Mouse (Mus musculus) liver, embryonic 16.5 days (tissue): ENCODE results near the gene Dnajc4. TPM values are rescaled to one million over a fixed set of nuclear protein-coding genes. Genes with fewer than 3 reads are reported as not detected.

Source experiments
- polyA plus RNA-seq: library from polyadenylated mRNA; unstranded; fragments of >200 nt; fragmentation: Nextera tagmentation; extraction: Ambion mirVana; gene quantifications from 2 replicates; pipeline ENCODE4 v1.2.1, GENCODE M21; 2015

The Dnajc4 gene
- polyA plus RNA-seq, 1 experiment from 2014 or later, result 10.5 TPM

Other genes with a start within 250 kb of the Dnajc4 start
- gene Rps6ka4, start 151.9 kb downstream of the Dnajc4 start, polyA plus RNA-seq, result 5.0 and 5.5 TPM in 2 replicates
- 1.9 and 2.8 TPM in 2 replicates for gene Ccdc88b, start 134.4 kb downstream of the Dnajc4 start, polyA plus RNA-seq
- 57.3 and 62.3 TPM in 2 replicates for gene Trmt112, start 82.9 kb downstream of the Dnajc4 start, polyA plus RNA-seq
- gene Prdx5, start 82.5 kb downstream of the Dnajc4 start, polyA plus RNA-seq, result 140 and 161 TPM in 2 replicates
- gene Esrra, start 70.8 kb downstream of the Dnajc4 start, polyA plus RNA-seq, result 3.6 and 4.8 TPM in 2 replicates
- gene Catsperz, start 67.2 kb downstream of the Dnajc4 start, polyA plus RNA-seq, result 0.16 and 0.50 TPM in 2 replicates
- gene Kcnk4, start 58.1 kb downstream of the Dnajc4 start, polyA plus RNA-seq, result 0.04 and 0.11 TPM in 2 replicates
- 24.8 and 25.2 TPM in 2 replicates for gene Bad, start 50.7 kb downstream of the Dnajc4 start, polyA plus RNA-seq
- 5.2 and 5.3 TPM in 2 replicates for gene Gpr137, start 50.1 kb downstream of the Dnajc4 start, polyA plus RNA-seq
- 15.9 and 17.4 TPM in 2 replicates for gene Ppp1r14b, start 17.6 kb downstream of the Dnajc4 start, polyA plus RNA-seq
- 4.8 and 6.6 TPM in 2 replicates for gene Plcb3, start 16.1 kb downstream of the Dnajc4 start, polyA plus RNA-seq
- 91.1 and 101 TPM in 2 replicates for gene Fkbp2, start 12.1 kb downstream of the Dnajc4 start, polyA plus RNA-seq
- gene Vegfb, start 4.9 kb downstream of the Dnajc4 start, polyA plus RNA-seq, result 7.7 and 10.5 TPM in 2 replicates
- gene Nudt22, start 3.5 kb upstream of the Dnajc4 start, polyA plus RNA-seq, result 10.1 and 10.5 TPM in 2 replicates
- 1.6 and 2.5 TPM in 2 replicates for gene Trpt1, start 3.6 kb upstream of the Dnajc4 start, polyA plus RNA-seq
- gene Fermt3, start 26.9 kb upstream of the Dnajc4 start, polyA plus RNA-seq, result 103 and 105 TPM in 2 replicates
- gene Stip1, start 47.4 kb upstream of the Dnajc4 start, polyA plus RNA-seq, result 103 and 104 TPM in 2 replicates
- gene Macrod1, start 64.2 kb upstream of the Dnajc4 start, polyA plus RNA-seq, result 4.6 and 5.8 TPM in 2 replicates
- 0.09 and 0.19 TPM in 2 replicates for gene Flrt1, start 113.2 kb upstream of the Dnajc4 start, polyA plus RNA-seq
- 50.0 and 50.9 TPM in 2 replicates for gene Otub1, start 213.7 kb upstream of the Dnajc4 start, polyA plus RNA-seq
- 563 and 565 TPM in 2 replicates for gene Cox8a, start 225.0 kb upstream of the Dnajc4 start, polyA plus RNA-seq
- gene Naa40, start 248.6 kb upstream of the Dnajc4 start, polyA plus RNA-seq, result 22.1 TPM in 2 replicates